Mouse (Mus musculus) cerebellum, postnatal 14 days (tissue): Measurements from ENCODE around the gene Cnrip1.

Source experiments
- DNase-seq, 2 experiments: peaks; one replicate each; pipeline ENCODE4 v3.0.0; 2021; ENCODE audit warnings: mixed read lengths in 2 of 2

Cnrip1 gene

DNA sequence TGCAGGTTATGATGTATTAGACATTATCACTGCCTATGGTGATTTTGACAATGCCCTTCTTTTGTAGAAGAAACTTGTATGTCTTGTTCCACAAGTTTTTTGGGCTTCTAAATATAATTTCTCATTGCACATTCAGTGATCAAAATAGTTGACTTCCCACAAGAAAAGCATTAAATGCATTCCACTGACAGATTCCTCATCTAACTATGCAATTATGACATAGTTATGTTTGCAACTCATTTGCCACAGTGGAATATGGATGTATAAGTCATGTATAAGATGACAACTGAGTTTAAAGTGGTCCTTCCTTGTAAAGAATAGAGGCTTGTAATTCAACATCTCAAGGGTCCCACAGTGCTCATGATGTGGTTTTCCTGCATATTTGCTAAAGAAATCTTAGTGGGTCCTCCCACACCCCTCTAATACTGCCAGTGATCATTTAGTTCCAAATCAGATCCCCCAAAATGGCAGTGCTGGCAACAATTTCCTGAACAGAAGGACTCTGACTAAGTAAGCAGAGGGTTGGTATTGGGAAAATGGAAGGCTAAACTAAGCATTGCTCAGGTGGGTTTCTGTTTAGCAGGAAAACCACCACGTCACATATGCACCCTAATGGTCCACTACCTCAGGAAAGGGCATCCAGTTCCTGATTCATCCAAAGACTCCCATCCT is 61.2 kb downstream of the Cnrip1 start:
- no peak for DNase-seq

DNA sequence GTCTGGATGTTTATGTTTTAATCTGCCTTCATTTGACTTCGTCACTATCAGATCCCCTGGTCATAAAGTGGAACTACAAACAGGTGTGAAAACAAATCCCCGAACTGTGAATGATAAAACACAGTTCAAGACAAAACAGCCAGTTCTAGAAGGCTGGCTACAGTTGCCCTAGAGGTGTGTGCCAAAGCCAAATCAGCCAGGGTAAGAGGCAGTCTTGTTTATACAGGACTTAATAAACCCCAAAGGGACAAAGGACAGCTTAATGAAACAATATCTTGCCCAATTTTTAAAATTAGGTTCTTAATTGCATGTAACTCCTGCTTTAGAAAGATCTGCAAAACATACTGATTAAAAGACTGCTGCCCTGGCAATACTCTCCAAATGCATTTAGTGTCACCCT is 75.0 kb downstream of the Cnrip1 start:
- DNase-seq: no peak
